Mouse (Mus musculus) C2C12 (cell line): ENCODE data around the gene Tyrp1.

Source experiments
- CEBPB ChIP-seq: IDR thresholded peaks from one replicate; pipeline ENCODE4 v1.6.1; 2011; ENCODE audit warnings: low read depth, mild to moderate bottlenecking, control low read depth, moderate library complexity
- CTCF ChIP-seq: IDR thresholded peaks from one replicate; pipeline ENCODE4 v1.5.1; 2011; ENCODE audit not compliant: control insufficient read depth, insufficient read depth, insufficient read length
- FOSL1 ChIP-seq: IDR thresholded peaks from one replicate; pipeline ENCODE4 v1.8.0; 2011; ENCODE audit warnings: mild to moderate bottlenecking, low read length; ENCODE audit not compliant: poor library complexity, insufficient read depth, severe bottlenecking
- MAX ChIP-seq: IDR thresholded peaks from one replicate; pipeline ENCODE4 v1.6.1; 2011; ENCODE audit warnings: mild to moderate bottlenecking, control low read depth
- MYOG ChIP-seq: IDR thresholded peaks from one replicate; pipeline ENCODE4 v1.6.1; 2011; ENCODE audit not compliant: control insufficient read depth, insufficient read length; ENCODE audit errors: extremely low read depth
- USF1 ChIP-seq: IDR thresholded peaks from one replicate; pipeline ENCODE4 v1.6.1; 2011; ENCODE audit warnings: low read depth, mild to moderate bottlenecking, control low read depth, moderate library complexity

DNA sequence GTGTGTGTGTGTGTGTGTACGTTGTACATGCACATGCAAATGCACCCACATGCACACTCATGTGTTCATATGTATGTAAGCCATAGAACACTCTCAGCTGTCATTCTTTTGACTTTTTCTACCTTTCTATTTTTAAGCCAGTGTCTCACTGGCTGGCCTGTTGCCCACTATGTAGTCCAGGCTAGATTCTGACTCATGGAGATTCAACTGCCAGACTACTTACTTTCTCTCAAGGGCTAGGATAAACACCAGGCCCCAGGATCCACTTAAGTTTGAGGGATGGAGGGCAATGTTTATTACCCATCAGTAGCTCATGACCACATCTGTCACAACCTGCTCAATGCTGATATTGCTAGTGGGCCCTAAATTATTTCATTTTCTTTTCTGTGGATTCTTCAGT, 8.1 kb downstream of the Tyrp1 start:
- no peak for TF ChIP-seq USF1
- no peak for TF ChIP-seq CTCF
- no peak for TF ChIP-seq CEBPB
- TF ChIP-seq MAX = no peak
- no peak for TF ChIP-seq FOSL1
- TF ChIP-seq MYOG = no peak
